Mouse (Mus musculus): ENCODE data around the gene Caln1.

GRCm38 (mm10) chr5:130811266-130811665 is 442.0 kb downstream of the Caln1 start:
- peak; percentile 67; the same call in 1 of the 2 replicates for TF ChIP-seq CTCF (IDR thresholded peaks at IDR 0.05; ENCODE audit: borderline replicate concordance, extremely low read depth, insufficient read depth, insufficient read length)
- no peak for TF ChIP-seq POLR2A (IDR thresholded peaks at IDR 0.05; ENCODE audit: borderline replicate concordance, extremely low read depth, insufficient read depth, insufficient read length, poor library complexity, severe bottlenecking)
